Mouse (Mus musculus) common myeloid progenitor, adult 5-6 weeks (primary cell): ENCODE data around the gene Gtf3c1. TPM values are rescaled to one million over a fixed set of nuclear protein-coding genes. Genes with fewer than 3 reads are reported as not detected.
A peak's percentile ranks its signal among the peaks of the same experiment; 100 is the strongest.

Source experiments
- ATAC-seq: replicated peaks from 2 replicates; pipeline ENCODE4 v1.8.0; 2016; ENCODE audit warnings: low read depth, mild to moderate bottlenecking, moderate TSS enrichment, inconsistent platforms; ENCODE audit not compliant: poor library complexity, severe bottlenecking
- total RNA-seq: library from RNA; stranded (forward); fragments of 200-1000, 187-1606 nt; gene quantifications from 2 replicates; pipeline ENCODE4 v1.2.3, GENCODE M21; 2017

Gene Gtf3c1
- total RNA-seq = 33.7 and 52.9 TPM in 2 replicates

GRCm38 (mm10) chr7:125707593-125708022 is at the start of gene Gtf3c1, which contains the start of gene D430042O09Rik:
Gtf3c1 (minus strand) TSS chr7:125707780.
D430042O09Rik (plus strand) TSS chr7:125707888.
- peak; percentile 96 for ATAC-seq

- ATAC-seq = no peak
Measured at GRCm38 (mm10) chr7:125756806-125757205, 49.2 kb upstream of the Gtf3c1 start.

- no peak for ATAC-seq
Measured at GRCm38 (mm10) chr7:125753326-125753715, 45.7 kb upstream of the Gtf3c1 start.

- ATAC-seq = no peak
Measured at GRCm38 (mm10) chr7:125752699-125753325, 45.2 kb upstream of the Gtf3c1 start.

DNA sequence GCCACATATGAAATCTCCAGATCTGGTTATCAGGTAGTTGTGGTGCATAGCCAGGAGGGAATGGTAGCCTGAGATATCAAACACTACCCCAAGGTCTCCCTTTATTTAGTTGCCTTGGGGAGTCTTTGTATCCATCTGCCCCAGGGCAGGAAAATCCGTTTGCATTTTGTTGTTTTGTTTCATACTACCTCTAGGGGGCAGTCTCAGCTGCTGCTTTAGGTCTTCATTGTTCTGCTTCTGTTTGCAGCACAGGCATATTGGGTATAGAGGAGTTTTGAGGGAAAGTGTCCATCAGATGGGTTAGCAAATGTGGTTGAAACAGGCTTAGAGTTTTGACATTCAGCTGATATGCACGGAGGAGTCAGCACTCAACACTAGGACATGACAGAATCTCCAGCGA is 40.6 kb upstream of the Gtf3c1 start:
- peak; percentile 63; the same call in 1 of the 2 replicates for ATAC-seq

DNA sequence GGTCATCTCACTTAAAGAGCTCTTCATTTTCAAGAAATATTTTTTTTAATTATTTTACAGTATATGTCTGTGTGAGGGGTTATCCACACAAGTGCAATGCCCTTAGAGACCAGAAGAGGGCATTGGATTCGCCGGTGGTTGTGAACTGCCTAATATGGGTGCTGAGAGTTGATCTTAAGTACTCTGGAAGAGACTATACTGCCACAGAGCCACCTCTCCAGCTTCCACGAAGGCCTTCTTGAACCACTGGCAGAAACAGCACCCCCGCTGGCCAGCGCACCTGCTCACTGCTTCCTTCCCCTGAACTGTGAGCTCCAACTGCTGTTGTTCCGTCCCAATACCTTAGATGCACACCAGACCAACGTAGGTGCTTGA is 39.7 kb upstream of the Gtf3c1 start:
- peak; percentile 57; the same call in 1 of the 2 replicates for ATAC-seq

- no peak for ATAC-seq
Measured at GRCm38 (mm10) chr7:125746621-125747315, 39.2 kb upstream of the Gtf3c1 start.

GRCm38 (mm10) chr7:125744774-125745173 is 37.2 kb upstream of the Gtf3c1 start:
- ATAC-seq = no peak

- ATAC-seq = no peak
Measured at GRCm38 (mm10) chr7:125741271-125741703, 33.7 kb upstream of the Gtf3c1 start.

GRCm38 (mm10) chr7:125740521-125740920 is 32.9 kb upstream of the Gtf3c1 start:
- ATAC-seq = no peak

DNA sequence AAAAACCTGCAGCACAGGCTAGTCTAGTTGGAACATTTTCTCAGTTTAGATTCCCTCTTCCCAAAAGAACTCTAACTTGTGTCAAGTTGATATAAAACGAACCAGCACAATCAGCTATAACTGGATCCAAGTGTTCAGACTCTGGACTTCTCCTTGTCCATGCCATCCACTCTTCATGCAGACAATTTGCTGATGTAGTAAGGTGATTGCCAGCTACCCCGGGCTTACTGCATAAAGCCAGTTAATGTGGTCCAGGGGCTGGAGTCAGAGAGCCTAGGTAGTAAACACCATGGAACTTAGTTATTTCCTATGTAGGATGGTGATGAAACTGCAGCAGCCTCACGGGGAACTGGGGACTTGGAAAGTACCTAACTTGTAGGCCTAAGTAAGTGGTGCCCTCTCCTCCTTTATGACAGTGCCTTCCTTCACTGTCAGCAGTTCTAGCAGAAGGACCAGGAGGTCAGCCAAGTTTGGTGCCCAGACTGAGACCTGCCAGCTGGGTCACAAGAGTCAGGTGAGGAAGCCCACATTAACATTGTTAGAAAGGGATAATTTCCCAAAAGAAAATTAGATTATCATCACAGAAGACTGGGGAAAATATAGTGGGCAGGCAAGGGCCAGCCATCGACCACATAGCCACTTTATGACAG is 28.9 kb upstream of the Gtf3c1 start:
- no peak for ATAC-seq

- no peak for ATAC-seq
Measured at GRCm38 (mm10) chr7:125733791-125734190, 26.2 kb upstream of the Gtf3c1 start.

- ATAC-seq = no peak
Measured at GRCm38 (mm10) chr7:125731679-125732078, 24.1 kb upstream of the Gtf3c1 start.

DNA sequence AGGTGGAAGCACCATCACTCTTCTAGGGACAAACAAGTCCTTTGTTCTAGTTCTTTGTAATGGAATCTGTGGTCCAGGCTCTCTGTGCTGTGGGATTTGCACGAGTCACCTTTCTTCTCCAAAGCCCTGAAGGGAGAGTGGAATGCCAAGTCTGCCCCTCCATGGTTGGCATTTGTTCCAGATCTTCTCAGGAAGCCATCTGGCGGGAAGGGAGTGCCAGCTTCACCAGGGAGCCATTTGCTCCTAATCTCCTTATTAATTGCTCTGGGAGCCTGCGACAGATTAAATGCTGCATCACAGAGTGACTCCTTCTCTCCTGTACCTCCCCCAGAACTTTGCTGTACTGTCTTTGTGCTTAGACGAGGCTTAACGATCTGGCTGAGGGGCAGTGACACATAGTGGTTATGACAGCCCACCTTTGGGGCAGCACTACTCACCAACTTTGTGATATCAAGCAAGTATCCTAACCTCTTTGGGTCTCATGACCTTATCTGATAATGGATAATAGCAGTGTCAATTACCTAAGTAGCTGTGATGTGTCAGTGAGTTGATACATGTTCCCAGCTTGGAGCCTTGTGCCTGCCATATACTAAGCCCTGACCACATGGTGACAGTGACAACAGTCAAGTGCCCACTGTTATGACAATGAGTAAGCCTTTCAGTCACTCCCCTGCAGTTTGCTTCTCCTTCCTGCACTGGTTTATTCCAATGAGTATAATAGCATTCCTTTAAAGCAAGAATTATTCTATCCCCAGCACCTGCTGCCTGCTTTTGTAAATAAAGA is 15.8 kb upstream of the Gtf3c1 start:
- no peak for ATAC-seq

GRCm38 (mm10) chr7:125722127-125722526 is 14.5 kb upstream of the Gtf3c1 start:
- ATAC-seq = no peak

DNA sequence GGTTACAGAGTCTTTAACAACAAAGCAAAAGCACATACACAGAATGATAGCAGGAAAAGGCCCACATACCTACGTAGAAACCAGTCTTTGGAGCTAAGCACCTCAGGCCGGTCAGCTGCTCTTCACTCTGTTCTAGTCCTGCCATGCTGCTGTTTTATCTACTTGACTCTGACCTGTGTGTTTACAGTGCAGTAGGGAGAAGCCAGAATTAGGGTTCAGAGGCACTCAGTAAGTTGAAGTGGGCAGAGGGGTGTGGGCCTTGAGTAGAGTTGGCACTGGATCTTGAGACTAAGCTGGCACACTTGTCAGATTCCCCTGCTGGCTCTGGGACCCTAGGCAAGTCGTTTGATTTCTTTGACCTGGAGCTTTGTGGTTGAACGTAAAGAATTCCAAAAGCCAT is 13.5 kb upstream of the Gtf3c1 start:
- no peak for ATAC-seq

- ATAC-seq = no peak
Measured at GRCm38 (mm10) chr7:125720370-125720769, 12.8 kb upstream of the Gtf3c1 start.

DNA sequence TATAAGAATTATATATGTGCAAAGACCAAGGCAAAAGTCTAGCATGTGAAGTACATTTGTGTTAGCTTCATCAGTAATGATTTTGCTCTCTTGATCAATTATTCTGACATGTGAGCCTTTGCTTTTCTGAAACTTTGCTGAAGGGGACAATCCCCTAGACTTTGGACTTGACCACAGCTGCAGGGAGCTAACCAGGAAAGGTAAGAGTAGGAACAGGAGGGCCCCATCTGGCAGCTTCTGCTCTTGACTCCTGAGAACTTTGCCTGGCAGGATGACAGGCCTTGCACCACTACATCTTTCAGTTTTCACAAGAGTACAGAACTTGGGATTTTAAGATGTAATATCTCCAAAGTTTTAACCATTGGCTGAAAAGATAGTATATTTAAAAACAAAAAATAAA is 10.0 kb upstream of the Gtf3c1 start:
- ATAC-seq = no peak

GRCm38 (mm10) chr7:125716724-125717123 is 9.1 kb upstream of the Gtf3c1 start:
- no peak for ATAC-seq

GRCm38 (mm10) chr7:125714803-125715202 is 7.2 kb upstream of the Gtf3c1 start:
- ATAC-seq = no peak
